Mouse (Mus musculus): Measurements from ENCODE around the gene Catsper1. TPM values are rescaled to one million over a fixed set of nuclear protein-coding genes. Genes with fewer than 3 reads are reported as not detected.
A peak's percentile ranks its signal among the peaks of the same experiment; 100 is the strongest.

Catsper1 gene
- total RNA-seq (2021) (not detected), polyA plus RNA-seq (2012; rRNA removed) (0.16 TPM in 1 of 2 replicates, not detected in the other)
- long read RNA-seq, result 0 reads

DNA sequence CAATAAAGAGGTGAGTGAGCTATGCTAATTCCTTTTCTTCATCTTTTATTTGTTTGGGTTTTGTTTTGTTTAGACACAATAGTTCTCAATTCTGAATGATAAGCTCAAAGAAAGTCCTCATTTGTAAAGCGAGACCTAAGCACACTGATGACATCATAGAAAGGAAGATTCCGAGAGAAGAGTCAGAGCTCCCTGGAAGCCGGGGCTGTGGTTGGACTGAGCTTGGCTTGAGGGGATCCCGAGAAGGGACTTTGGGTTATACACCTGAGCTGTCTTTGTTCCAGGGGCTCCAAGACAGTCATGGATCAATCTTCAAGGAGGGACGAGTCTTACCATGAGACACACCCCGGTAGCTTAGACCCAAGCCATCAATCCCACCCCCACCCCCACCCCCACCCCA lies at the start of gene Catsper1:
Catsper1 (plus strand) TSS at position 301 of the 400 bp plus-strand sequence.
- WGBS, result 82% methylated on average over 6 of the region's 6 CpGs
- Histone ChIP-seq H3K79me2 (replicated peaks; ENCODE audit: control insufficient read depth, insufficient read depth, low read length) (no peaks in the 10 kb centered on the region), H3K9ac (ENCODE audit: low read depth, low read length) (no peak within 1 kb of the TSS), H3K27ac (no peak within 1 kb of the TSS), H3K27me3 (ENCODE audit: control insufficient read depth, insufficient read depth, low read length) (no peaks in the 10 kb centered on the region; the same call in 1 of the 2 replicates), H3K4me1 (ENCODE audit: control insufficient read depth, insufficient read depth, low read length) (no peaks in the 10 kb centered on the region), H3K4me3 (no peak within 1 kb of the TSS), H3K36me3 (ENCODE audit: control insufficient read depth, insufficient read depth, low read length) (no peaks in the 10 kb centered on the region)
- no peak for DNase-seq
- intact Hi-C loops (cut with DNase I), result no loop called here
- TF ChIP-seq POLR2A (IDR thresholded peaks at IDR 0.05; ENCODE audit: insufficient read depth, low read depth, low read length) (no peak), CTCF (IDR thresholded peaks at IDR 0.05) (no peak), EP300 (IDR thresholded peaks at IDR 0.05; ENCODE audit: insufficient read depth, low read depth, low read length) (no peak)

DNA sequence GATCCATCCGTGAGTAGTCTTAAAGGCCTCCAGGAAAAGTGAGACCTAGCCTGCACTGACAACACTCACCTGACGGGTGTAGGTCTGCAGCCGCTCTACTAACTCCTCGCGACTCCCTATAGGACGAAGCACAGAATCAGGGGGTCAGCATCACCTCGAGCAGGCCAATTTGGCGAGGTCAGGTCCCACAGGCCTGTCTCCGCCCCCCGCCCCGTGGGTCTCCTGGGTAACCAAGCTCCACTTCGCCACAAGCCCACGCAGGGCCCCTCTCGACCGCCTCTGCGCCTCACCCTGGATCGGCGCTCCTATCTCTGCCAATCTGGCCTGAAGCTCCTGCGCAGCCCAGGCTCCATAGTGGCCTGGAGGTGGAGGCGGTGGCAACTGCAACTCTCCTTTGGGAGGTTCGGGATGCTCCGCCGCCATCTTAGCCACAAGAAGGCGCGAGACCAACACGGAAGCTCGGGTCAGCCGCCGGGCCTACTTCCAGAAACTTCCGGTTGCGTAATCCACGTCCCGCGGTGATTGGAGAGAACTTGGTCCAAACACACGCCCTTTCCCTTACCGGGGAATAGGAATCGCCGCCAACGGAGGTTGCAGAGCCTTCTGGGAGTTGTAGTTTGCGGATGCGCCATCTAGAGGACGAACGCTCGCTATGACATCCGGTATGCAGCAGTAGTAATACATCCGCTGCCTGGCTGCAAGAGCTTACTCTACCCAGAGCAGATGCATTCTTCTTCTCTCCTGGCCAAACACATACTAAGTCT lies 40.4 kb upstream of the Catsper1 start, which contains the start of gene Sf3b2:
Sf3b2 (minus strand) TSS at position 484 of the 764 bp plus-strand sequence.
- DNase-seq, result peak; percentile 98
- TF ChIP-seq POLR2A (IDR thresholded peaks at IDR 0.05; ENCODE audit: insufficient read depth, low read depth, low read length), result peak; percentile 87
- peak; percentile 88 for TF ChIP-seq CTCF (IDR thresholded peaks at IDR 0.05)
- TF ChIP-seq EP300 (IDR thresholded peaks at IDR 0.05; ENCODE audit: insufficient read depth, low read depth, low read length), result peak; percentile 88
- Histone ChIP-seq H3K27me3 (ENCODE audit: control insufficient read depth, insufficient read depth, low read length) (no peaks in the 10 kb centered on the region), H3K79me2 (replicated peaks; ENCODE audit: control insufficient read depth, insufficient read depth, low read length) (0 out of 2 replicates have a peak, but pooled peaks cover 2% of the 10 kb centered on the region), H3K4me1 (ENCODE audit: control insufficient read depth, insufficient read depth, low read length) (peaks cover 5% of the 10 kb centered on the region), H3K27ac (peak within 1 kb of the TSS; percentile 89), H3K4me3 (peak within 1 kb of the TSS; percentile 76), H3K36me3 (ENCODE audit: control insufficient read depth, insufficient read depth, low read length) (peaks cover 10% of the 10 kb centered on the region), H3K9ac (ENCODE audit: low read depth, low read length) (peak within 1 kb of the TSS; percentile 73)
- intact Hi-C loops (cut with DNase I), result loop anchor here (2.0 kb wide), 1 partner anchor 20 kb away; no protein-coding TSS in a partner anchor
- under 1% methylated on average over 46 of the region's 46 CpGs for WGBS

DNA sequence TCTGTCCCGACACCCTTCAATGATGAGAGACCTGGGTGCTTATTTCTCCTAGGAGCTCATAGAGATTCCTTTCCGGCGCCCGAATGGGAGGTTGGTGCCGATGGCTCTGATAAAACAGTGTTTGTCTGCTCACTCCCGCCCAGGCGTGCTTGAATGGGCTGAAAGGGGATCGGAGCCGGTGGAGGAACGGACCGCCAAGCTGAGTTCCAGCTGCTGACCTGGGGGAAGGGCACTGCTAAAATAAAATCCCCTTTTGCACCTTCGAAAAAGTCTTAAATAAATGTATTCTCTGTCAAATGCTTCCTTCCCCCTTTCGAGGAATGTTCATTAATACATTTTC lies 39.8 kb upstream of the Catsper1 start:
- H3K27me3 ChIP-seq (ENCODE audit: control insufficient read depth, insufficient read depth, low read length), result no peaks in the 10 kb centered on the region
- peak overlapping the region; percentile 35 for H3K9ac ChIP-seq (ENCODE audit: low read depth, low read length)
- H3K79me2 ChIP-seq (replicated peaks; ENCODE audit: control insufficient read depth, insufficient read depth, low read length), result 0 out of 2 replicates have a peak, but pooled peaks cover 2% of the 10 kb centered on the region
- TF ChIP-seq CTCF (IDR thresholded peaks at IDR 0.05) (no peak), EP300 (IDR thresholded peaks at IDR 0.05; ENCODE audit: insufficient read depth, low read depth, low read length) (no peak), POLR2A (IDR thresholded peaks at IDR 0.05; ENCODE audit: insufficient read depth, low read depth, low read length) (no peak)
- intact Hi-C loops (cut with DNase I), result loop anchor here (2.0 kb wide), 1 partner anchor 21 kb away; no protein-coding TSS in a partner anchor
- peaks cover 8% of the 10 kb centered on the region for H3K4me1 ChIP-seq (ENCODE audit: control insufficient read depth, insufficient read depth, low read length)
- 5% methylated on average over 13 of the region's 13 CpGs for WGBS
- H3K36me3 ChIP-seq (ENCODE audit: control insufficient read depth, insufficient read depth, low read length), result peaks cover 10% of the 10 kb centered on the region
- peak overlapping the region; percentile 81 for H3K27ac ChIP-seq
- no peak for DNase-seq
- H3K4me3 ChIP-seq, result peak overlapping the region; percentile 63

GRCm38 (mm10) chr19:5296630-5297029 lies 38.9 kb upstream of the Catsper1 start:
- intact Hi-C loops (cut with DNase I), result no loop called here
- peaks cover 10% of the 10 kb centered on the region for H3K36me3 ChIP-seq (ENCODE audit: control insufficient read depth, insufficient read depth, low read length)
- 53% methylated on average over 5 of the region's 5 CpGs for WGBS
- H3K9ac ChIP-seq (ENCODE audit: low read depth, low read length), result no peak overlapping the region
- 0 out of 2 replicates have a peak, but pooled peaks cover 2% of the 10 kb centered on the region for H3K79me2 ChIP-seq (replicated peaks; ENCODE audit: control insufficient read depth, insufficient read depth, low read length)
- no peak for TF ChIP-seq EP300 (IDR thresholded peaks at IDR 0.05; ENCODE audit: insufficient read depth, low read depth, low read length)
- TF ChIP-seq POLR2A (IDR thresholded peaks at IDR 0.05; ENCODE audit: insufficient read depth, low read depth, low read length), result no peak
- TF ChIP-seq CTCF (IDR thresholded peaks at IDR 0.05), result no peak
- H3K4me1 ChIP-seq (ENCODE audit: control insufficient read depth, insufficient read depth, low read length), result peaks cover 8% of the 10 kb centered on the region
- H3K27me3 ChIP-seq (ENCODE audit: control insufficient read depth, insufficient read depth, low read length), result no peaks in the 10 kb centered on the region
- DNase-seq, result no peak
- no peak overlapping the region for H3K4me3 ChIP-seq
- H3K27ac ChIP-seq, result no peak overlapping the region

- intact Hi-C loops (cut with DNase I), result no loop called here
- Histone ChIP-seq H3K27me3 (ENCODE audit: control insufficient read depth, insufficient read depth, low read length) (no peaks in the 10 kb centered on the region), H3K79me2 (replicated peaks; ENCODE audit: control insufficient read depth, insufficient read depth, low read length) (no peaks in the 10 kb centered on the region), H3K9ac (ENCODE audit: low read depth, low read length) (peak within 1 kb of the TSS; percentile 76), H3K36me3 (ENCODE audit: control insufficient read depth, insufficient read depth, low read length) (peaks cover 10% of the 10 kb centered on the region), H3K4me1 (ENCODE audit: control insufficient read depth, insufficient read depth, low read length) (peaks cover 8% of the 10 kb centered on the region), H3K4me3 (peak within 1 kb of the TSS; percentile 44), H3K27ac (peak within 1 kb of the TSS; percentile 70)
- 21% methylated on average over 32 of the region's 32 CpGs for WGBS
- TF ChIP-seq POLR2A (IDR thresholded peaks at IDR 0.05; ENCODE audit: insufficient read depth, low read depth, low read length) (no peak), EP300 (IDR thresholded peaks at IDR 0.05; ENCODE audit: insufficient read depth, low read depth, low read length) (no peak), CTCF (IDR thresholded peaks at IDR 0.05) (no peak)
- peak in 1 of 2 experiments; percentile 19 for DNase-seq
These were observed 37.4 kb upstream of the Catsper1 start, which contains the start of gene Gal3st3 for GRCm38 (mm10) chr19:5297903-5298800. TSS of gene Gal3st3 (plus strand) at chr19:5298331.

Measured in heart, adult 2 months (tissue).